Mouse (Mus musculus) ES-Bruce4 (cell line): ENCODE data around the gene Exosc10.

Experiments used
- CTCF ChIP-seq: IDR thresholded peaks from one replicate; pipeline ENCODE4 v1.8.1; 2011; ENCODE audit warnings: low read depth, low read length
- POLR2A ChIP-seq: IDR thresholded peaks from one replicate; pipeline ENCODE4 v1.8.1; 2011; ENCODE audit warnings: low read length; ENCODE audit not compliant: insufficient read depth

GRCm38 (mm10) chr4:148588793-148589192, 30.6 kb downstream of the Exosc10 start:
- no peak for TF ChIP-seq POLR2A
- TF ChIP-seq CTCF, result no peak
